Mouse (Mus musculus) liver, embryonic 11.5 days (tissue): ENCODE data around the gene Farp1. TPM values are rescaled to one million over a fixed set of nuclear protein-coding genes. Genes with fewer than 3 reads are reported as not detected.

Source experiments
- ATAC-seq: fragments of 200-750 bp; cut with Nextera tagmentation; replicated peaks from 2 replicates; pipeline ENCODE4 v1.8.0; 2017; ENCODE audit warnings: moderate number of reproducible peaks, mild to moderate bottlenecking, moderate TSS enrichment, moderate library complexity; ENCODE audit not compliant: low FRiP score
- DNase-seq: peaks from one replicate; pipeline ENCODE4 v3.0.0-alpha.2; 2017; ENCODE audit warnings: low spot score
- H3K27ac ChIP-seq: fragments of 300-500 bp; sonication (generic); 2 replicates; pipeline ENCODE4 v1.5.1; 2014; ENCODE audit warnings: mild to moderate bottlenecking, low read depth, low read length, control low read depth
- H3K27me3 ChIP-seq: fragments of 300-500 bp; sonication (generic); replicated peaks from 2 replicates; pipeline ENCODE4 v1.6.1; 2014; ENCODE audit warnings: low read length, mixed read lengths; ENCODE audit not compliant: control insufficient read depth, insufficient read depth
- H3K36me3 ChIP-seq: fragments of 300-500 bp; sonication (generic); 2 replicates; pipeline ENCODE4 v1.6.1; 2014; ENCODE audit warnings: mild to moderate bottlenecking, low read length, moderate library complexity, mixed read lengths; ENCODE audit not compliant: control insufficient read depth, insufficient read depth
- H3K4me1 ChIP-seq: fragments of 300-500 bp; sonication (generic); replicated peaks from 2 replicates; pipeline ENCODE4 v1.6.1; 2014; ENCODE audit warnings: low read length, mixed read lengths; ENCODE audit not compliant: control insufficient read depth, insufficient read depth
- H3K4me2 ChIP-seq: fragments of 300-500 bp; sonication (generic); 2 replicates; pipeline ENCODE4 v1.6.1; 2014; ENCODE audit warnings: mild to moderate bottlenecking, control low read depth, moderate library complexity
- H3K4me3 ChIP-seq: fragments of 300-500 bp; sonication (generic); 2 replicates; pipeline ENCODE4 v1.5.1; 2014; ENCODE audit warnings: low read depth, low read length, control low read depth
- H3K9ac ChIP-seq: fragments of 300-500 bp; sonication (generic); 2 replicates; pipeline ENCODE4 v1.6.1; 2014; ENCODE audit warnings: low read depth, low read length, control low read depth
- H3K9me3 ChIP-seq: fragments of 300-500 bp; sonication (generic); 2 replicates; pipeline ENCODE4 v1.6.1; 2016; ENCODE audit warnings: low read length, inconsistent platforms, mixed read lengths; ENCODE audit not compliant: control insufficient read depth
- WGBS: fragments of 180-500 bp; shearing (Covaris S2); extraction: QIAGEN DNeasy Blood & Tissue Kit; methylation state at CpG from one replicate; pipeline ENCODE4 v1.1.7; 2014; 5-methylcytosine and 5-hydroxymethylcytosine counted together
- polyA plus RNA-seq: library from polyadenylated mRNA; unstranded; fragments of >200 nt; fragmentation: Nextera tagmentation; extraction: Ambion mirVana; gene quantifications from 2 replicates; pipeline ENCODE4 v1.2.1, GENCODE M21; 2014

Gene Farp1
- polyA plus RNA-seq, 1 experiment from 2014 or later, result 17.6 TPM

- H3K4me2 ChIP-seq, result no peak overlapping the region
- H3K9ac ChIP-seq, result no peak overlapping the region
- H3K36me3 ChIP-seq, result no peaks in the 10 kb centered on the region; the same call in 1 of the 2 replicates
- H3K4me3 ChIP-seq, result no peak overlapping the region
- H3K27me3 ChIP-seq, result no peaks in the 10 kb centered on the region
- DNase-seq (no peak), ATAC-seq (no peak)
- 80% methylated on average over 14 of the region's 14 CpGs for WGBS
- no peaks in the 10 kb centered on the region for H3K9me3 ChIP-seq
- H3K27ac ChIP-seq, result no peak overlapping the region
- H3K4me1 ChIP-seq, result 0 out of 2 replicates have a peak, but pooled peaks cover 3% of the 10 kb centered on the region
Observed at GRCm38 (mm10) chr14:121246048-121246731, 211.2 kb downstream of the Farp1 start.

DNA sequence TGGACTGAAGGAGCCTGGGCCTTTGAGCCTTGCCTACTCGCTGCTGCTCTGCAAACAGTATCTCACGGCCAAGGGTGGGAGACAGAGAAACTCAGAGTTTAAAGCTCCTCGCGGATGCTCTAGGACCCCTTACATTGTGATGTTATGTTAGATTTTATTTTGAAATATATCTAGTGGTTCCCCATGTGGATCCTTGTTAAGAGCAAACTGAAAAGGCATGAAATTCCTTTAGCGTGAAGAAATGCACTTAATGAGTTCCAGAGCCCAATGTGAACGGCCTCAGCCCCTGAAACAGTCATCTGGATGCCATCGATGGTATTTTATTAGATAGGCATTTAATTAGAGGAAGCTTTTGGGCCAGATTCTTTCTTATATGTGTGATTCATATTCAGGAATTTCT, 212.3 kb downstream of the Farp1 start:
- Histone ChIP-seq H3K9me3 (no peaks in the 10 kb centered on the region), H3K9ac (no peak overlapping the region), H3K4me1 (0 out of 2 replicates have a peak, but pooled peaks cover 3% of the 10 kb centered on the region), H3K36me3 (no peaks in the 10 kb centered on the region), H3K4me3 (no peak overlapping the region), H3K27ac (no peak overlapping the region), H3K4me2 (no peak overlapping the region), H3K27me3 (no peaks in the 10 kb centered on the region)
- 74% methylated on average over 7 of the region's 7 CpGs for WGBS
- ATAC-seq, result no peak
- DNase-seq, result no peak

DNA sequence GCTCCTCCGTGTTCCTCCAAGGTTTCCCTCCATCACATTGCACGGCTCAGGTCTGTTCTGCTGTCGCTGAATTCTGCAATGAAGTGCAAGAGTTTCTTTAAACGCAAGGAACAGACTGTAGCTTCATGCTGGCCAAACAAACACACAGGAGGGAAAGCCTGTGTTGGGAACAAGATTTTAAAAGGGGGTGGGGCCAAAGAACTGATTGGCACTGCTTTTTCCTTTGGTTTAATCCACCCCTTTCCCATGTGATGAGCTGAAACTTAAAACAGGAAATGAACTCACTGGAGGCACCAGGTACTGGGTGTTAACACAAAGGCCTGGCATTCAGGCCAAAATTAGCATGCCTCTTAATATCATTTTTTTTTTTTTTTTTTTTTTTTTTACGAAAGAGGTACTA, 213.3 kb downstream of the Farp1 start:
- Histone ChIP-seq H3K27me3 (no peaks in the 10 kb centered on the region), H3K36me3 (no peaks in the 10 kb centered on the region), H3K4me1 (0 out of 2 replicates have a peak, but pooled peaks cover 3% of the 10 kb centered on the region), H3K27ac (no peak overlapping the region), H3K9ac (no peak overlapping the region), H3K4me2 (no peak overlapping the region), H3K4me3 (no peak overlapping the region), H3K9me3 (no peaks in the 10 kb centered on the region)
- ATAC-seq (no peak), DNase-seq (no peak)
- WGBS, result 82% methylated on average over 5 of the region's 5 CpGs

DNA sequence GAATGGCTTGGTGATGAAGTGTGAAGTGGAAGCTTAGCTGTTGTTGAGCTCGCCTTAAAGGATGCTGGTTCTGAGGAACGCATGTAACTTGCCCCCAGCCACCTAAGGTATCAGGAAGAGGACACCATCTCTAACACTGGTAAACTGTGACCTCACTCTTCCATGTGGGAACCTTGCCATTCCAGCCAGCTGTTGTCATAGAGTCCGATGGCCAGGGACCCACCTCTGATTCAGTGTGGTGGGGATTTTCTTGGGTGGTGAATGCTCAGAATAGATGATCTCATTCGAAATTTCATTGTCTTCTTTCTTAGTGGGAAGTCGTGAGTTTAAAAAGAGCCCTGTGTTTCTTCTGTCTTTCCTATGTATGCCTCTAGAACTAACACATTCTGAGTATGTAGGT, 216.1 kb downstream of the Farp1 start:
- Histone ChIP-seq H3K4me1 (no peaks in the 10 kb centered on the region), H3K27me3 (no peaks in the 10 kb centered on the region), H3K9me3 (no peaks in the 10 kb centered on the region), H3K4me2 (no peak overlapping the region), H3K36me3 (no peaks in the 10 kb centered on the region), H3K4me3 (no peak overlapping the region), H3K9ac (no peak overlapping the region), H3K27ac (no peak overlapping the region)
- DNase-seq, result no peak
- ATAC-seq, result no peak
- 74% methylated on average over 5 of the region's 5 CpGs for WGBS

DNA sequence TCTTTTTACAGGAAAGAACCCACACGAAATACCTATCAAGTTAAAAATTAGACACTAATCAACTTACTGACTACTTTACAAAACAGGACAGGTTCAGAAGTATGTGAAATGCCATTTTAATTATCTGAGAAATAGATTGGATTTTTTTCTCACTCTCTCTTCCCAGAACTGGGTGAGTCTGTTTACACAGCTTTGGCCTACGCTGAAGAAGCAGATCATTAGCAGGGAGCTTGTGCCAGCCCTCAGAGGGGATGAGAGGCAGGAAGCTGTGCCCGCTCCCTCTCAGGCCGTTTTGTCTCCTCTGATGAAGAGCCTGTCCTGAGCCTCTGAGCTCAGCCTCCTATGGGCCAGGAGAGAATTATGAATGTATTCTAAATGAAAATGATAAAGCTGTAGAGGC, 216.7 kb downstream of the Farp1 start:
- Histone ChIP-seq H3K36me3 (no peaks in the 10 kb centered on the region), H3K9me3 (no peaks in the 10 kb centered on the region), H3K9ac (no peak overlapping the region), H3K4me3 (no peak overlapping the region), H3K27ac (no peak overlapping the region), H3K4me1 (no peaks in the 10 kb centered on the region), H3K27me3 (no peaks in the 10 kb centered on the region), H3K4me2 (no peak overlapping the region)
- ATAC-seq, result no peak
- WGBS, result 69% methylated on average over 4 of the region's 4 CpGs
- DNase-seq, result no peak

DNA sequence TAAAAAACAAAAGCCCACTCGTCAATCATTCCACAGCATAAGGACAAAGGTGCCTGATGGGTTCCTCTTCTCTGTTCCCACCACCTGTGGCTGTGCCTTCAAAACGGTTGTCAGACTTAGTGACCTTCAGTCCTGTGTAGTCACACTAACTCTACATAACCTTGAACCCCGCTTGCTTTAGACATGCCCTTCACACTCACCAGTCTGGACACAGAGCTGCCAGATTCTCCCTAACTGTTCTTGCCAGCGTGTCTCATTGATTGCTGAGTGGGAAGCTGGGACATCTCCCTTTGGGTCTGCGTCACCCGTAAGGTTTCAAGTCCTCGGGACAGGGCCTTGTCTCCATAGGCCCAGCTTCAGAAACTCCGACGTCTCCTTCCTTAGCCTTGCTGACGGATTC, 217.5 kb downstream of the Farp1 start:
- H3K9ac ChIP-seq, result no peak overlapping the region
- no peak for ATAC-seq
- no peaks in the 10 kb centered on the region for H3K9me3 ChIP-seq
- H3K4me3 ChIP-seq, result no peak overlapping the region
- no peak for DNase-seq
- no peak overlapping the region for H3K4me2 ChIP-seq
- H3K27ac ChIP-seq, result no peak overlapping the region
- no peaks in the 10 kb centered on the region for H3K36me3 ChIP-seq
- H3K4me1 ChIP-seq, result no peaks in the 10 kb centered on the region
- H3K27me3 ChIP-seq, result no peaks in the 10 kb centered on the region
- WGBS, result 76% methylated on average over 10 of the region's 10 CpGs

DNA sequence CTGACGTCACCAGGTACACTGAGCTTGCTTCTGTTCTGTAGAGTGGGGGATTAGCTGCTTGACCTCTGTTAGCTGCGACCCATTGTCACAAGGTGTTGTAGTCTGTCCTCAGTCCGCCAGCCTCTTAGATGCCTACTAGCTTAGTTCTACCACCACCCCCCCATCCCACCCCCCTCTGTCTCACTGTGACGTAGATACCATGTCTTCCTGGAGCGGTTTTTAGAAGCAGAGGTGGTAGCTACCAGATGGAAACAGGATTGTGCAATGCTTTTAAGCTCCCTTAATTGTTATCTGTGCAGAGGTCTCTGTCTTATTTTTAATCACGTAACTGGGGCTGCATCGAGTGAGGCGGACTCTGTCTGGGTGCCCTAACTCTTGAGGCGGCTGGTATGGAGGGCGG, 219.9 kb downstream of the Farp1 start:
- H3K9me3 ChIP-seq, result no peaks in the 10 kb centered on the region
- ATAC-seq (no peak), DNase-seq (no peak)
- 85% methylated on average over 10 of the region's 10 CpGs for WGBS
- H3K27me3 ChIP-seq, result no peaks in the 10 kb centered on the region
- no peak overlapping the region for H3K9ac ChIP-seq
- H3K36me3 ChIP-seq, result no peaks in the 10 kb centered on the region
- H3K4me1 ChIP-seq, result no peaks in the 10 kb centered on the region
- H3K27ac ChIP-seq, result no peak overlapping the region
- H3K4me2 ChIP-seq, result no peak overlapping the region
- no peak overlapping the region for H3K4me3 ChIP-seq

DNA sequence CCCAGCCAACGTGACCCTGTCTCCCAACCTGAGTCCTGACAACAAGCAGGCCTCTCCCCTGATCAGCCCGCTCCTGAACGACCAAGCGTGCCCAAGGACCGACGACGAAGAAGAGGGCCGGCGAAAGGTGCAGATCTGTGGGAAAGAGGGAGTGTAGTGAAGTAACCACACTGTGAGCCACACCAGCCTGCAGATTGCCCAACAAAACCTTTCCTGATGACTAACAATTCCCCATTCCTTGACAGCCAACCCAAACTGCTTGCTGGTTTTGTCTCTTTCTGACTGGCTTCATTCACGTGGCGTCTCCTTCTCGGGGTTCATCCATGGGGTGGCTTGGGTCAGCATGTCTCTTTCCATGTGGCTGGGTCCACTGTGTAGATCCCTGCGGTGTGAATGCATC, 220.5 kb downstream of the Farp1 start:
- H3K27ac ChIP-seq, result no peak overlapping the region

GRCm38 (mm10) chr14:121256896-121257295, 221.9 kb downstream of the Farp1 start:
- DNase-seq (no peak), ATAC-seq (no peak)
- Histone ChIP-seq H3K27ac (no peak overlapping the region), H3K4me3 (no peak overlapping the region), H3K4me2 (no peak overlapping the region), H3K9ac (no peak overlapping the region), H3K4me1 (peaks cover under 1% of the 10 kb centered on the region; the same call in 1 of the 2 replicates), H3K36me3 (no peaks in the 10 kb centered on the region), H3K27me3 (no peaks in the 10 kb centered on the region), H3K9me3 (no peaks in the 10 kb centered on the region)
- WGBS, result 82% methylated on average over 7 of the region's 7 CpGs

More for the DNA sequence above, 220.5 kb downstream of the Farp1 start:
- no peak for DNase-seq
- Histone ChIP-seq H3K4me1 (no peaks in the 10 kb centered on the region), H3K36me3 (no peaks in the 10 kb centered on the region), H3K9ac (no peak overlapping the region), H3K9me3 (no peaks in the 10 kb centered on the region), H3K4me3 (no peak overlapping the region), H3K4me2 (no peak overlapping the region), H3K27me3 (no peaks in the 10 kb centered on the region)
- 85% methylated on average over 13 of the region's 13 CpGs for WGBS
- no peak for ATAC-seq
